Mouse (Mus musculus) urinary bladder, postnatal 14 days (tissue): ENCODE results near the gene Slco2a1.

Experiments used
- DNase-seq: peaks from one replicate; pipeline ENCODE4 v3.0.0; 2021; ENCODE audit warnings: low spot score

Gene Slco2a1

GRCm38 (mm10) chr9:102988462-102988861, at the start of gene Slco2a1:
Slco2a1 (plus strand) TSS chr9:102988712.
- no peak for DNase-seq

- DNase-seq, result no peak
Measured at GRCm38 (mm10) chr9:102942221-102942620, 46.3 kb upstream of the Slco2a1 start.

- no peak for DNase-seq
Measured at GRCm38 (mm10) chr9:102944891-102945290, 43.6 kb upstream of the Slco2a1 start.

- DNase-seq, result no peak
Measured at GRCm38 (mm10) chr9:102946469-102947015, 42.0 kb upstream of the Slco2a1 start.

- no peak for DNase-seq
Measured at GRCm38 (mm10) chr9:102948706-102949105, 39.8 kb upstream of the Slco2a1 start.

GRCm38 (mm10) chr9:102951091-102951994, 37.2 kb upstream of the Slco2a1 start:
- no peak for DNase-seq

- DNase-seq, result no peak
Measured at GRCm38 (mm10) chr9:102955866-102956265, 32.6 kb upstream of the Slco2a1 start.

GRCm38 (mm10) chr9:102958703-102959102, 29.8 kb upstream of the Slco2a1 start:
- no peak for DNase-seq

- no peak for DNase-seq
Measured at GRCm38 (mm10) chr9:102961356-102962092, 27.0 kb upstream of the Slco2a1 start.

- no peak for DNase-seq
Measured at GRCm38 (mm10) chr9:102962093-102962788, 26.3 kb upstream of the Slco2a1 start.

- no peak for DNase-seq
Measured at GRCm38 (mm10) chr9:102963321-102963720, 25.2 kb upstream of the Slco2a1 start.

- DNase-seq, result no peak
Measured at GRCm38 (mm10) chr9:102964644-102965043, 23.9 kb upstream of the Slco2a1 start.

- DNase-seq, result no peak
Measured at GRCm38 (mm10) chr9:102972393-102973050, 16.0 kb upstream of the Slco2a1 start.

- DNase-seq, result no peak
Measured at GRCm38 (mm10) chr9:102975887-102976286, 12.6 kb upstream of the Slco2a1 start.

GRCm38 (mm10) chr9:102977090-102977489, 11.4 kb upstream of the Slco2a1 start:
- DNase-seq, result no peak

GRCm38 (mm10) chr9:102977791-102978492, 10.6 kb upstream of the Slco2a1 start:
- DNase-seq, result no peak

GRCm38 (mm10) chr9:102979011-102979700, 9.4 kb upstream of the Slco2a1 start:
- DNase-seq, result no peak

GRCm38 (mm10) chr9:102979956-102980355, 8.6 kb upstream of the Slco2a1 start:
- no peak for DNase-seq

- DNase-seq, result no peak
Measured at GRCm38 (mm10) chr9:102980420-102980819, 8.1 kb upstream of the Slco2a1 start.

- no peak for DNase-seq
Measured at GRCm38 (mm10) chr9:102981791-102982190, 6.7 kb upstream of the Slco2a1 start.
